Mouse (Mus musculus): ENCODE data around the gene Slirp.

Slirp gene

GRCm38 (mm10) chr12:87443700-87444122 is at the start of gene Slirp, which contains the start of gene Alkbh1:
TSS of gene Slirp (plus strand) at chr12:87443896.
TSS of gene Alkbh1 (minus strand) at chr12:87444017.
- DNase-seq (ENCODE audit: extremely low read depth, low read depth, low spot score): peak; percentile 37

GRCm38 (mm10) chr12:87394316-87394715 is 49.4 kb upstream of the Slirp start:
- no peak for DNase-seq (ENCODE audit: extremely low read depth, low read depth, low spot score)

GRCm38 (mm10) chr12:87397126-87397525 is 46.6 kb upstream of the Slirp start:
- no peak for DNase-seq (ENCODE audit: extremely low read depth, low read depth, low spot score)

GRCm38 (mm10) chr12:87397811-87398417 is 45.8 kb upstream of the Slirp start:
- no peak for DNase-seq (ENCODE audit: extremely low read depth, low read depth, low spot score)

- DNase-seq (ENCODE audit: extremely low read depth, low read depth, low spot score): no peak
Observed at GRCm38 (mm10) chr12:87399119-87399819, 44.4 kb upstream of the Slirp start.

GRCm38 (mm10) chr12:87401883-87402282 is 41.8 kb upstream of the Slirp start:
- DNase-seq (ENCODE audit: extremely low read depth, low read depth, low spot score): no peak

GRCm38 (mm10) chr12:87405165-87405564 is 38.5 kb upstream of the Slirp start:
- DNase-seq (ENCODE audit: extremely low read depth, low read depth, low spot score): no peak

- DNase-seq (ENCODE audit: extremely low read depth, low read depth, low spot score): no peak
Observed at GRCm38 (mm10) chr12:87405721-87406120, 38.0 kb upstream of the Slirp start.

- no peak for DNase-seq (ENCODE audit: extremely low read depth, low read depth, low spot score)
Observed at GRCm38 (mm10) chr12:87407869-87408605, 35.7 kb upstream of the Slirp start.

GRCm38 (mm10) chr12:87409123-87409522 is 34.6 kb upstream of the Slirp start:
- no peak for DNase-seq (ENCODE audit: extremely low read depth, low read depth, low spot score)

GRCm38 (mm10) chr12:87410999-87411398 is 32.7 kb upstream of the Slirp start:
- DNase-seq (ENCODE audit: extremely low read depth, low read depth, low spot score): no peak

- DNase-seq (ENCODE audit: extremely low read depth, low read depth, low spot score): no peak
Observed at GRCm38 (mm10) chr12:87413179-87413790, 30.4 kb upstream of the Slirp start.

GRCm38 (mm10) chr12:87415358-87415757 is 28.3 kb upstream of the Slirp start:
- DNase-seq (ENCODE audit: extremely low read depth, low read depth, low spot score): no peak

GRCm38 (mm10) chr12:87416690-87417089 is 27.0 kb upstream of the Slirp start:
- DNase-seq (ENCODE audit: extremely low read depth, low read depth, low spot score): no peak

- DNase-seq (ENCODE audit: extremely low read depth, low read depth, low spot score): no peak
Observed at GRCm38 (mm10) chr12:87418921-87419320, 24.8 kb upstream of the Slirp start.

GRCm38 (mm10) chr12:87419974-87420485 is 23.7 kb upstream of the Slirp start:
- peak; percentile 40 for DNase-seq (ENCODE audit: extremely low read depth, low read depth, low spot score)

- no peak for DNase-seq (ENCODE audit: extremely low read depth, low read depth, low spot score)
Observed at GRCm38 (mm10) chr12:87421708-87422507, 21.8 kb upstream of the Slirp start.

- DNase-seq (ENCODE audit: extremely low read depth, low read depth, low spot score): no peak
Observed at GRCm38 (mm10) chr12:87423700-87424099, 20.0 kb upstream of the Slirp start.

GRCm38 (mm10) chr12:87424516-87424915 is 19.2 kb upstream of the Slirp start:
- no peak for DNase-seq (ENCODE audit: extremely low read depth, low read depth, low spot score)

- DNase-seq (ENCODE audit: extremely low read depth, low read depth, low spot score): no peak
Observed at GRCm38 (mm10) chr12:87426354-87427031, 17.2 kb upstream of the Slirp start.
